Mouse (Mus musculus) yolk sac, embryonic 10.5 days (tissue): Measurements from ENCODE around the gene Cox20.

Source experiments
- DNase-seq: peaks from one replicate; pipeline ENCODE4 v3.0.0-alpha.2; 2017; ENCODE audit warnings: low spot score

Gene Cox20

GRCm38 (mm10) chr1:178354576-178354975 is 35.6 kb downstream of the Cox20 start:
- DNase-seq = no peak

DNA sequence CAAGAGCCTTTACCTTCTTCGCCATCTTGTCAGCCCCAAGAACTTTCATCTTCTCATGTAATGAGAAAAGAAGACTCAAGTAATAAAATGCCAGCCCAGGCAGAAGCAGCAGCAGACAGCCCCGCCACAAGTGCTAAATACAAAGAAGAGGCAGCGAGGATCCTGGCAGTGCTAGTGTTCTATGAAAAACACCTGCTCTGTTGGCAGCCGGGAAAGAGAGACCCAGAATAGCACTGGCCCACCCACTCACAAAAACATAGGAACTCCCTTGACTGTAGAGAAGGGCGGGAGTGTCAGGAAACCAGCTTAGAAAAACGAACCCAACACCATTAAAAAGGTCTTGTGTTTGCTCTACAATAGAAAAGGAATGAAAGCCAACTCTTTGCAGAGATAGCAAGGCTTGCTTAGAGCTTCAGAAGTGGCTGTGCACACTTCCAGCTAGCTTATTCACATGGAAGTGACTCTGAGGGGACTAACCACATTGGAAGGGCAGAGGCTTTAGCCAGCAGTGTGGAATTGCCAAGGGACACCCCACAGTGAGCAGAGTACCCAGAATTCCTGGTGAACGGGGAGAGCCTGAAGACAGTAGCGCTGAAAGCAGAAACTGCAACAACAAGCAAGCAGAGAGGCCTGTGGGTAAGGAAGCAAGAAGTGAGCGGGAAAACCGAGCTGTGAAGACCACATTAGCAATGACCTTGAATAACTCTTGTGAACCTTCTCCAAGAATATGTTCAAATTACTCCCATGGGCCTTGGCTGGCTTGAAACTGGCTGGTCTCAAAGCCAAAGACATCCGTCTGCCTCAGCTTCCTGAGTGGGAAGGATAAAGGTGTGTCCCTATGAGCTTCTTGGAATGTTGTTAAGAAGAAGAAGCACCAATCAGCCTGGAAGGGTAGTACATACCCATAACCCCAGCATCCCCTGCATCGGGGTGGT is 39.1 kb downstream of the Cox20 start:
- DNase-seq = no peak

- no peak for DNase-seq
These were observed 41.3 kb downstream of the Cox20 start for GRCm38 (mm10) chr1:178360264-178360663.

DNA sequence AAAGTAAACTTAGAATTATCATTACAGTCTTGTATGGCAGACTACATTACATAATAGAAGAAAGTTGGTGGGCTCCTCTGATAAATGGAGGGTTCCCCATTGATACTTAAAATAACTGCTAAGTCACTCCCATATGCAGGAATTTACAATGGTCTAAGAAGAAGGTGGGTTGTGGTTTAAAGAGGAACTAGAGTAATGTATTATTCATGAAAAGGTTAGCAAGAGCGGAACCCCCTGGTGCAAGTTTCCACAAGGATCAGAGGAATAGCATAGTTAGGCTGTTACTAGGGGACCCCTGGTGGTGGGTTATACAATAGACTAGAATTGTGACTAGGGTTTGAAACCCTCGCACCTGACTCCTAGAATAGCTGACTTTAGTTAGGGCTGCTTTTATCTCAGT is 41.8 kb downstream of the Cox20 start:
- no peak for DNase-seq

DNA sequence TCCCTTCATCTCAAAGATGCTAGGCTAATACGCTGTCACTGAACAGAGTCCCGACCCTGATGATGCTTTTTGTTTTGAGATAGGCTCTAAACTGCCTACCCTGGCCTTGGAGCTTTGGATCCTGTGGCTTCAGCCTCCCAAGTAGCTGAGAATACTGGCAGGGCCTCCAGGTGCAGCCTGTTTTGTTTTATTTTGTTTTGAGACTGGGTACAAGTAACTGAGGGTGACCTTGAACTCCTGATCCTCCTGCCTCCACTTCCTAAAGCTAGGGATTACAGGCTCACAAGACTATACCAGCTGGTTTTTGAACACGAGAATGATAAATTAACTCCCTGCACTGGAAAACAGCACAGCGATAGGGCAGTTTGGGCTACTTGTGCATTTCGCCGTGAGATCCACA is 46.2 kb downstream of the Cox20 start:
- no peak for DNase-seq

DNA sequence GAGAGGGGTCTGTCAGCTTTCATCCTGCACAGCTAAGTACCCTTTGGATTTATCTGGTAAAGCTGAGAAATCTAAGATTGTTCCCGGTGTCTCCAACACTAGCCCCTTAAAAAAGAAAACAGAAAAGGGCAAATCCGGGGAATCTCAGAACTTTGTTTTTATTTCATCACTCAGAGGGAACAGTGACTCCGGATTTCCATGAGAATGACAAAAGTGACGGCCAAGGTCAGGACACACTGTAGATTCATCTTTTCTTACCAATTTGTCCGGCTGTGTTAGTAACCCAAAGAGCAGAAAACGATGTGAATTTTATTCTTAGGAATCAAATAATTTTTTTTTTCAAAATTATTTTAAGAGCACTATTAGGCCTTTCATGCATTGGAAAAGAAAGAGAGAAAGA is 49.2 kb downstream of the Cox20 start:
- no peak for DNase-seq

GRCm38 (mm10) chr1:178368548-178369271 is 49.8 kb downstream of the Cox20 start:
- peak; percentile 85 for DNase-seq

DNA sequence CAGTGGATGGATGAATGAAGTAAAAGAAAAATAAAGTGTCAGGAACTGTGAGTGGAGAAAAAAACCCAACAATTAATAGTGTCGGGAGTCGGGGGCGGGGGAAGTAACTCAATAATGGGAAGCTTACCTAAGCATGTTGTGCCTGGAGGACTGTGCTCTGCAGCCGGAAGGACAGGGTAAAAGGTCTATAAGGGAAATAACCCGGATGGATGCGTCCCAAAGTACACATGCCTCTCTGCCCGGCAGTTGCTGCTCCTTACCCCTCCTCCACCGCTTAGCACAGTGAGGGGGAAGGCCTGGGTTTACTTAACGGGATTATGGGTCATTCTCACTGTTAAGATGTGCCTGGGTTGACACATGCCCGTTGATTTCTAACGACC is 50.3 kb downstream of the Cox20 start:
- peak; percentile 81 for DNase-seq
